Mouse (Mus musculus): ENCODE results near the gene Olfr868. TPM values are rescaled to one million over a fixed set of nuclear protein-coding genes. Genes with fewer than 3 reads are reported as not detected.

Gene Olfr868
- not detected for polyA plus RNA-seq (2012; fragmentation: generic; extraction: Trizol)

GRCm38 (mm10) chr9:20098326-20098725 lies at the start of gene Olfr868:
TSS of gene Olfr868 (plus strand) at chr9:20098626.
- Histone ChIP-seq H3K4me2 (ENCODE audit: low read depth) (no peak within 1 kb of the TSS), H3K4me3 (no peak within 1 kb of the TSS), H3K36me3 (ENCODE audit: control insufficient read depth, insufficient read depth) (no peaks in the 10 kb centered on the region), H3K27me3 (ENCODE audit: control insufficient read depth, insufficient read depth, insufficient read length) (no peaks in the 10 kb centered on the region), H3ac (ENCODE audit: control insufficient read depth, insufficient read length) (no peak within 1 kb of the TSS), H3K79me2 (ENCODE audit: control insufficient read depth, insufficient read depth) (no peaks in the 10 kb centered on the region)
- no peak for TF ChIP-seq TCF12 (IDR thresholded peaks at IDR 0.05; ENCODE audit: insufficient read depth, poor library complexity, severe bottlenecking)
- TF ChIP-seq POLR2AphosphoS2 (IDR thresholded peaks at IDR 0.05; ENCODE audit: insufficient read length, low read depth), result no peak
- no peak for TF ChIP-seq MAX (IDR thresholded peaks at IDR 0.05; ENCODE audit: low read depth)
- TF ChIP-seq MYOD1 (IDR thresholded peaks at IDR 0.05; ENCODE audit: control insufficient read depth in 1 of 3, insufficient read length in 2 of 3, low read depth in 2 of 3), result no peak
- TF ChIP-seq SRF (IDR thresholded peaks at IDR 0.05; ENCODE audit: control insufficient read depth, insufficient read length, low read depth), result no peak
- no peak for TF ChIP-seq USF1 (IDR thresholded peaks at IDR 0.05; ENCODE audit: low read depth)
- no peak for TF ChIP-seq REST (IDR thresholded peaks at IDR 0.05; ENCODE audit: insufficient read depth, insufficient read length)
- TF ChIP-seq POLR2A (IDR thresholded peaks at IDR 0.05; ENCODE audit: insufficient read length, low read depth), result no peak
- TF ChIP-seq MYOG (IDR thresholded peaks at IDR 0.05; ENCODE audit: control insufficient read depth in 1 of 3, insufficient read depth in 1 of 3, insufficient read length in 2 of 3, low read depth in 2 of 3), result no peak
- TF ChIP-seq E2F4 (IDR thresholded peaks at IDR 0.05; ENCODE audit: insufficient read depth), result no peak
- TF ChIP-seq TCF3 (IDR thresholded peaks at IDR 0.05; ENCODE audit: insufficient read length, low read depth), result no peak

DNA sequence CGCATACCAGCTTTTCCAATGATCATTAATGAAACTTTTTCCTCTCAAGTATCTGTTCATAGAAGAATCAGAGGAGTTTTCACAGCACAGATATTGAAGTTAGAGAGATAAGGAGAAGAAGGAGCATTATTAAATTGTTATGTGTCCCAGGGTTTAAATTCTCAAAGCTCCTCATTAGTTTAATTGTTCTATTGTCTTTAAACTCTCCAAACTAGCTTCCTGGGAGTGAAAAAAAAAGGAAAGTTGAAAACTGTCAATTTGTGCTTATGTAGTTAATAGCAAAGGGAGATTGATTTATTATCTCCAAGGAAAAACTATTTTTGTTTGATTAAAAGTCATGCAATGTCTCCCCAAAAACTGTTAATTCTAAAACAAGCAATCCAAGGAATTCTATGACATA lies 41.0 kb upstream of the Olfr868 start, which contains the start of gene Olfr867:
TSS of gene Olfr867 (minus strand) at position 101 of the 400 bp plus-strand sequence.
- Histone ChIP-seq H3K36me3 (ENCODE audit: control insufficient read depth, insufficient read depth) (no peaks in the 10 kb centered on the region), H3K4me2 (ENCODE audit: low read depth) (no peak within 1 kb of the TSS), H3ac (ENCODE audit: control insufficient read depth, insufficient read length) (no peak within 1 kb of the TSS), H3K79me2 (ENCODE audit: control insufficient read depth, insufficient read depth) (no peaks in the 10 kb centered on the region), H3K4me3 (no peak within 1 kb of the TSS), H3K27me3 (ENCODE audit: control insufficient read depth, insufficient read depth, insufficient read length) (no peaks in the 10 kb centered on the region)
- no peak for TF ChIP-seq MYOD1 (IDR thresholded peaks at IDR 0.05; ENCODE audit: control insufficient read depth in 1 of 3, insufficient read length in 2 of 3, low read depth in 2 of 3)
- no peak for TF ChIP-seq USF1 (IDR thresholded peaks at IDR 0.05; ENCODE audit: low read depth)
- TF ChIP-seq POLR2A (IDR thresholded peaks at IDR 0.05; ENCODE audit: insufficient read length, low read depth), result no peak
- no peak for TF ChIP-seq POLR2AphosphoS2 (IDR thresholded peaks at IDR 0.05; ENCODE audit: insufficient read length, low read depth)
- no peak for TF ChIP-seq SRF (IDR thresholded peaks at IDR 0.05; ENCODE audit: control insufficient read depth, insufficient read length, low read depth)
- TF ChIP-seq TCF3 (IDR thresholded peaks at IDR 0.05; ENCODE audit: insufficient read length, low read depth), result no peak

DNA sequence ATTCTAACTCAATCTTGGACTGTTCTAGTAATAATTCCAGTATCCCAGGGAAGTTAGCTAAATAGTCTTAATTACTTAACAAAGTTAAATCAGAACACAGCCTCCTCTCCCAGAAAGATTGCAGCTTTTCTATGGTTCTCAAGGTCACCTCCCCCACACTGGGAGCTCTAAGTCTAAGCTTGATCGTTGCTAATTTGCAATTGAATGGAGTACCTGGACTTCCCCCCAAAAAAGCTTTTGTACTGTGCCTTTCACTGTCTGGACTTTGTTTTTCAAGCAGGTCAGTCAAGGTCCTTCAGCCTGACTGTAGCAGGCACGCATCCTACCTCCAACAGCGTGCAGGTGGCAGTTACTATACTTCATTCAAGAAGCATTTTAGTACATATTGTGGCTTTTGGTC lies 28.2 kb upstream of the Olfr868 start:
- no peaks in the 10 kb centered on the region for H3K36me3 ChIP-seq (ENCODE audit: control insufficient read depth, insufficient read depth)
- H3K4me3 ChIP-seq, result no peak overlapping the region
- TF ChIP-seq USF1 (IDR thresholded peaks at IDR 0.05; ENCODE audit: low read depth), result no peak
- H3K4me2 ChIP-seq (ENCODE audit: low read depth), result no peak overlapping the region
- no peaks in the 10 kb centered on the region for H3K27me3 ChIP-seq (ENCODE audit: control insufficient read depth, insufficient read depth, insufficient read length)
- no peaks in the 10 kb centered on the region for H3K79me2 ChIP-seq (ENCODE audit: control insufficient read depth, insufficient read depth)
- H3ac ChIP-seq (ENCODE audit: control insufficient read depth, insufficient read length), result no peak overlapping the region

DNA sequence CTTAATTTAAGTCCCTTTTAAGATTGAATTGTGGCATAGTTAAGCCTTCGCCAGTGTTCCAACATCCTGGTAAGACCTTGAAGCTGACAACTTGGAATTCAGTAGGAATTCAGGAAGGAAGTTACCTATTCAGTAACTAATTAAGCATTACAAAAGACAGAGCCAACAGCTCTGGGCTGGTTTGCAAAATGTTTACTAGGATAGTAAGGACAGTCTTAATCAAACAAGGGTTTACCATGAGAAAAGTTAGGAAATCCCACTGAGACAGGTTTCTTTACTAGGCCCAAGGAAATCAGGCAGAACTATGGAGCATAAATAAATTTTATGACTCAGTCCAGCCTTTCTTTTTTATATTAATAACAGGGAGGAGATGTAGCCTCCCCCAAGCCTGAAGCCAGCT lies 27.1 kb upstream of the Olfr868 start:
- Histone ChIP-seq H3K36me3 (ENCODE audit: control insufficient read depth, insufficient read depth) (no peaks in the 10 kb centered on the region), H3K79me2 (ENCODE audit: control insufficient read depth, insufficient read depth) (no peaks in the 10 kb centered on the region), H3K4me2 (ENCODE audit: low read depth) (no peak overlapping the region), H3K4me3 (no peak overlapping the region), H3ac (ENCODE audit: control insufficient read depth, insufficient read length) (no peak overlapping the region), H3K27me3 (ENCODE audit: control insufficient read depth, insufficient read depth, insufficient read length) (no peaks in the 10 kb centered on the region)
- TF ChIP-seq MAX (IDR thresholded peaks at IDR 0.05; ENCODE audit: low read depth), result no peak
- TF ChIP-seq SRF (IDR thresholded peaks at IDR 0.05; ENCODE audit: control insufficient read depth, insufficient read length, low read depth), result no peak
- TF ChIP-seq REST (IDR thresholded peaks at IDR 0.05; ENCODE audit: insufficient read depth, insufficient read length), result no peak
- no peak for TF ChIP-seq TCF12 (IDR thresholded peaks at IDR 0.05; ENCODE audit: insufficient read depth, poor library complexity, severe bottlenecking)
- TF ChIP-seq MYOG (IDR thresholded peaks at IDR 0.05; ENCODE audit: control insufficient read depth in 1 of 3, insufficient read depth in 1 of 3, insufficient read length in 2 of 3, low read depth in 2 of 3), result no peak
- TF ChIP-seq POLR2A (IDR thresholded peaks at IDR 0.05; ENCODE audit: insufficient read length, low read depth), result no peak
- TF ChIP-seq E2F4 (IDR thresholded peaks at IDR 0.05; ENCODE audit: insufficient read depth), result no peak
- TF ChIP-seq CEBPB (IDR thresholded peaks at IDR 0.05; ENCODE audit: insufficient read depth, poor library complexity, severe bottlenecking), result no peak
- no peak for TF ChIP-seq MYOD1 (IDR thresholded peaks at IDR 0.05; ENCODE audit: control insufficient read depth in 1 of 3, insufficient read length in 2 of 3, low read depth in 2 of 3)

GRCm38 (mm10) chr9:20073523-20074177 lies 24.8 kb upstream of the Olfr868 start:
- Histone ChIP-seq H3K4me3 (no peak overlapping the region), H3K27me3 (ENCODE audit: control insufficient read depth, insufficient read depth, insufficient read length) (no peaks in the 10 kb centered on the region), H3K4me2 (ENCODE audit: low read depth) (no peak overlapping the region), H3ac (ENCODE audit: control insufficient read depth, insufficient read length) (no peak overlapping the region), H3K79me2 (ENCODE audit: control insufficient read depth, insufficient read depth) (no peaks in the 10 kb centered on the region), H3K36me3 (ENCODE audit: control insufficient read depth, insufficient read depth) (no peaks in the 10 kb centered on the region)
- TF ChIP-seq REST (IDR thresholded peaks at IDR 0.05; ENCODE audit: insufficient read depth, insufficient read length) (no peak), MAX (IDR thresholded peaks at IDR 0.05; ENCODE audit: low read depth) (no peak), TCF12 (IDR thresholded peaks at IDR 0.05; ENCODE audit: insufficient read depth, poor library complexity, severe bottlenecking) (no peak), CEBPB (IDR thresholded peaks at IDR 0.05; ENCODE audit: insufficient read depth, poor library complexity, severe bottlenecking) (no peak), MYOD1 (IDR thresholded peaks at IDR 0.05; ENCODE audit: control insufficient read depth in 1 of 3, insufficient read length in 2 of 3, low read depth in 2 of 3) (no peak), POLR2A (IDR thresholded peaks at IDR 0.05; ENCODE audit: insufficient read length, low read depth) (no peak), TCF3 (IDR thresholded peaks at IDR 0.05; ENCODE audit: insufficient read length, low read depth) (no peak), USF1 (IDR thresholded peaks at IDR 0.05; ENCODE audit: low read depth) (no peak), E2F4 (IDR thresholded peaks at IDR 0.05; ENCODE audit: insufficient read depth) (no peak), MYOG (IDR thresholded peaks at IDR 0.05; ENCODE audit: control insufficient read depth in 1 of 3, insufficient read depth in 1 of 3, insufficient read length in 2 of 3, low read depth in 2 of 3) (no peak), POLR2AphosphoS2 (IDR thresholded peaks at IDR 0.05; ENCODE audit: insufficient read length, low read depth) (no peak), SRF (IDR thresholded peaks at IDR 0.05; ENCODE audit: control insufficient read depth, insufficient read length, low read depth) (no peak)

All from myocyte (in vitro differentiated cells).